Mouse (Mus musculus) left cerebral cortex, postnatal 36 days (tissue): ENCODE results near the gene Ddt. TPM values are rescaled to one million over a fixed set of nuclear protein-coding genes. Genes with fewer than 3 reads are reported as not detected.

Source experiments
- DNase-seq, 2 experiments: peaks; one replicate each; pipeline ENCODE4 v3.0.0; 2021 to 2022; ENCODE audit warnings: low spot score in 2 of 2, mixed read lengths in 1 of 2
- intact Hi-C: fragments of 180-260 bp; cut with DNase I; formaldehyde crosslinking; loops from one replicate; pipeline ENCODE4 v1.15.1; 2025
- total RNA-seq, 2 experiments: library from RNA; stranded (reverse); gene quantifications; 2 replicates each; pipeline ENCODE4 v1.2.3; 2021

Gene Ddt
- total RNA-seq: 10 to 100 TPM; 43.5 to 50.0 TPM

DNA sequence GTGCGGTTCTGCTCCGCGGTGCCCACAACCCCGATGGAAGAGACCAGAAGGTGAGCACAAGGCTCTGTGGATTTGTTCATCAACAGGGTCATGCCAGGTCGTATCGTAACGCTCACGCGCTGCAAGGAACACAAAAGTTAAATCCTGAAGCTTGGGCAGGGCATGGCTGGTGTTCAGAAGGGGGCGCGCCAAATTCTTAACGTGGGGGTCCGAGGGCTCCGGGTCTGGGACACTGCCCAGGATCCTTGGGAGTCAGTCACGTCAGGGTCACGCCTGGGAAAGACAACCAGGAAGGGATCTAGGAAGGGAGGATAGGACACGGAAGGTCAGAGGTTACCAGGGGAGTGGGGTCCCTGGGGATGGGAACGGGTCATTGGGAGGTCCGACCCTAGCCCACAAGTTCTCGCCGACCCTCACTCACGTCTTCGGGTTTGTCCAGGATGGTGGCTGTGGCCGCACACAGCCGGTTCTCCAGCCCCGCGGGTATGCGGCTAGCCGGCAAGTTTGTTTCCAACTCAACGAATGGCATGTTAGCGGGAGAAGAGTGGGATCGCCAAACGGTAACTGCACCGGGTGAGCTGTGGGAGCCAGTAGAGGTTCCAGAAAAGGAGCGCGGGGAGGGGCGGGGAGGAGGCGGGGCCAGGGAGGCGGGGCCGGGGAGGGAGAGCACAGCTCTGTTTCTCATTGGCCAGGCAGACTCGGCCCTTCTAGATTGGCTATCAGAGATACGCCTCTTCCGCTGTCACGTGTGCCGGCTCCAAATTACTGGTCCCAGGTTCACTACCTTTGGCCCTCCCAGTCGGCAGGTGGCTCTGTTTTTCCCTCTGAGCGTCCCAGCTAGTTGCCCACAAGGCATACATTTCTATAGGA is at the start of gene Ddt:
Gene Ddt (minus strand): TSS at position 620 of the 870 bp plus-strand sequence.
- peak; percentile 80 to 81 for DNase-seq
- intact Hi-C loops: no loop called here

DNA sequence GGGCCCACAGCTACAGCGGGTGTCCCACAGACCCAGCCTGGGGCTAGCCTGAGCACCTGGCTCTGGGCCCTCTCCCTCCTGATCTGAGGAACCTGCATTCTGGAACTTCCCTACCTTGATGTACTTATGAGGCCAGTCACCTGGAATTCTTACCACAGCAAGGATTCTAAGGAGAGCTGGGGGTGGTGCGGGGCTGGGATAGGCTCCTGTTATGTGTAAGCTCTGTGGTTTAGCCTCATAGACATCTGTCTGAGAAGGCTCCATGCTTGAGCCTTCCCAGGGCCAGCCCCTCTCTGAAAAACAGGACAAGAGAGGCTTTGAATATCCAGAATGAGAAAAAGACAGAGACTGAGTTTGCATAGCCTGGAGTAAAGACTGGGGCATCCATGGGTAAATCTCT is 49.2 kb upstream of the Ddt start, which contains the start of gene Gstt4:
Gene Gstt4 (minus strand): TSS at position 101 of the 400 bp plus-strand sequence.
- intact Hi-C loops: no loop called here
- no peak for DNase-seq

DNA sequence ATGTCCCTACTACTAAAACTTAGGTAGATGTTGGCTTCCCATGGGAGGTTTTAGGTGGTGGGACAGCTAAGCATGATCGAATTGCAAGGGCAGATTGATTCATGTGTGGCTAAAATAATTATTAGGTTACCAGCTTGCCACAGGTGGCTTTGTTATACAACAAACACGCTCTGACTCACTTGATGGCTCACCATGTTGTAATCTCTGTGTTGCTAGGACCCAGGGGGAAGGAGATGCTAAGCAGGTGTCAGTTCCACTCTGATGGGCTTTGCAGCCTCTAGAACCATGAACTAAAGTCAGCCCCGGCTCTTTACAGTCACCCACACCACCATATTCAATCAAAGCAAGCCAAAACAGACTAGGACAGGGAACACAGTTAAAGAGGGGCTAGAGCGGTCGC is 46.7 kb upstream of the Ddt start:
- no peak for DNase-seq
- intact Hi-C loops: no loop called here

DNA sequence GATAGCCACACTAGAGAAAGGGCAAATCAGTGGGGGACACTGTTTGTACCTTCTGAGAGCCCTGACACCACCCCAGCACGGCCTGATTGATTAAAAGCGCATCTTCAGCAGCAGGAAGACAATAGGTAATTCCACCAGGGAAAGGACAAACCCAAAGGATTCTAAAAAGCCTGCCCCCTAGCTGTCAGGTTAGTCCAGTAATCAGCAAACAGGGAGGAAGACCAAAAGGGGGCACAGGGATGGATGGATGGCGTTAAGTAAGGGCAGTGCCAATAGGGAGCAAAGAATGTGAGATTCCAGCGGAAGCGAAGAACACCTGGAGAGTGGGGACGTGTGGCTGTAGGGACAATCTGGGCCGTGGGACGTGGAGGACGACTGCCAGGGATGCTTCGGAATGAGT is 45.4 kb upstream of the Ddt start:
- no peak for DNase-seq
- intact Hi-C loops: no loop called here

DNA sequence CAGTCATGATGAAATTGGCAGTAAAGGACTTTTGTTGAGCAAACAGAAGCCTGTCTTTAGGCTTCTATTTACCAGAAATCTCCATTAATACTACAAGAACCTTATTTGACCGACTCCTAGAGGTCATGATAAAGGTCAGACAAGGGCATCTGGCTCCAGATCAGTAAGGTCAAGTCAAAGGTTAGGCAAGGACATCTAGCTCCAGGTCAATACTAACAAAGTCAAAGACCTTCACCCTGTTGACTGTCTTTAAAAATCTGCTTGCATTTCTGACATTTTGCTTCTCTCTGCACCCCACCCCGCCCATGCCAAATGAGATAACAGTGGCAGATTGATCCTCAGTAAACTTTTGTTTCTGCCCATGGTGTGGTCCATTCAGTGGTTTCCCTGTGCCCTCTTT is 31.0 kb upstream of the Ddt start:
- intact Hi-C loops: no loop called here
- no peak for DNase-seq

DNA sequence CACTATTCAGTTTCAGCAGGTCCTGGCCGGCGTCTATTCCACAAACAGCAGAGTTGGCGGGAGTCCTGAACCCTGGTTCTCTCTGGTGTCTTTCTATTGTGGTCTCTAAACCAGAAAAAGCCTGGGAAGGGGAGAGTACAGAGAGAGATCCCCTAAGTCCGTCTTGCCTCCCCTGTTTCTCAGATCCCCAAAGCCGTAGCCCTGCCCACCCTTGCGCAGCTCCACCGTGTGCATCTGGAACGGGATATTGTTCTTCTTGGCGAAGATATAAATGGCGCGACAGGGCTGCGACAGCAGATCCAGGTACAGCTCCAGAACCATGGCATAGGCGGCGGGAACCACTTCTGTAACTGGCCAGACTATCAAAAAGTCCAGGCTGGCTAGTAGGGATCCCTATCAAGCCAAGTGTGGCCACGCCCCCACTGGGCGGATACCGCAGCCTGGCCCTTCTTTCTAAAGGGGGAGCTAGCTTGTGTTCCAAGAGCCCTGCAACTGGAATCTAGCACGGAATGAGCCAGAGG is 25.0 kb upstream of the Ddt start, which contains the start of gene Gstt1:
Gene Gstt1 (minus strand): TSS at position 409 of the 521 bp plus-strand sequence.
- DNase-seq: peak; percentile 17 to 24
- intact Hi-C loops: no loop called here

DNA sequence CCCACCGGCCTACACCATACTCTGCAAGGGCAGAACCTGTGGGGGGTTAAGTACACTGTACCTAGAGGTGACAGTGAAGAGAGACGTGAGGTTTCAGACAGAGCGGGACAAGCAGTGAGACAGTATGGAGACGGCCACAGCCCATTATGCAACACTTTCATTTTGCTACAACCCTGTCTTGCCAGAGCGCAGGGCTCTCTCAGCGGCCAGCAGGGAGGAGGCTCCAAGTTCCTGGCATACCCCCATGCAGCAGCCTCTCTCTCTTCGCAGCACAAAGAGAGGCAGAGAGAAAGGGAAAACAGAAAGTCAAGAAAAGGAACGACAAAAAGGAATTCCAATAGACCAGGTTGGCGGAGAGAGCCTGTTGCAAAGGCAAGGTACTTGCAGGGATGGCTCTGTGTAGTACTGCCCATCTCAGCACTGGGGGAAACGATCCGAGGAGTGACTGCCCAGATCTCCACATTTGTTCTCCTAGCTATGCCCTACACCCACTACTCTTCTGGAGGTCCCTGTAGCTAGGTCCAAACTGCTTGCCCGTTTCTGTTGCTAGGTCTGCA is 24.5 kb upstream of the Ddt start:
- intact Hi-C loops: no loop called here
- DNase-seq: peak; percentile 59 to 60

DNA sequence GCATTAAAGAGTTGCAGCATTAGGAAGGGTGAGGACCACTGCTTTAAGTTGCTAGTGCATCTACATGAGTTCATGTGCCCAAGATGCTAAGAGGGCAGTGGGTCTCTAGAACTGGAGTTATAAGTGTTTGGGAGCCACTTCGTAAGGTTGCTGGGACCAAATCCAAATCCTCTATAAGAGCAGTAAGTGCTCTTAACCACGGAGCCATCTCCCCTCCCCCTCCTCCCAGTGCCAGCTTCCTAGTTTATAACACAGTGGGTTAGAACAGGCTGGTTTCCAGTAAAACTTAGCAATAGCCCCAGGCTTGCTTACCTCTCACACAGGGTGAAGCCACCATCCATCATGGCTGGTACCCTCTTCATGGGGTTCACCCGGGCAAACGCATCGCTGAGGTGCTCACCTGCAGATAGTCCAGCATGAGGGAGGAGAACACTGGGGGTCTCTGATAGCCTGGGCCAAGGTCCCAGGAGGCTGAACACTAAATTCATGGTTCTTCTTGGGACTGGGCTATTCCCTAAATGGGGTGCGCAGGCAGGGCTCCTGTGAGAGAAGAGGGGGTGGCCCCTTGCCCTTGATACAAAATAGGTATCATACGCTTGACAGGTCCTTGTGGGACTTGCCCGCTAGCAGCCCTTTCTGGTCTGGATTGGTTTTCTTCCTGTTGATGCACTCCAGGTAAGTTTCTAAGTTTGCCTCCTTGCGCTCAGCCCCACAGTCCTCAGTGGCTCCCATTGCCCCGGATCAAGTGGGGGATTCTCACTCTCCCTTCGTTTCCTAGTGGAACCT is 23.7 kb upstream of the Ddt start:
- DNase-seq: no peak
- intact Hi-C loops: no loop called here

DNA sequence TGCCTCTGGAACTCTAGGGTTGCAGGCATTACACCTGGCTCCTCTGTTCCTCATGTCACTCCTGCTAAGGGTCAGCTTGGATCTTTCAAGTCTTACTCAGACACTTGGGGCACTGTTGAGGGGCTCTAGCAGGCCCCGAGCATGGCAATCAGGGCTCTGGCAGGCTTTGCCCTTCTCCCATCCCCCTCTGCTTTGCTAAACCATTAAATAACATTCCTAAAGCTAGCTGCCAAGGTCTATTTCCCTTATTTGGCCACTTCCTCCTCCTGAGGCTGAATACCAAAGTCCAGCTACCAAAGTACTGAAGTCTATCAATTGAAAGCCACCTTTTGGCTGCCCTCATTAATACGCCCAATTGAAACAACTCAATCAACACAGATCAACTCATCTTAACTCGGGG is 21.7 kb upstream of the Ddt start:
- no peak for DNase-seq
- intact Hi-C loops: no loop called here

DNA sequence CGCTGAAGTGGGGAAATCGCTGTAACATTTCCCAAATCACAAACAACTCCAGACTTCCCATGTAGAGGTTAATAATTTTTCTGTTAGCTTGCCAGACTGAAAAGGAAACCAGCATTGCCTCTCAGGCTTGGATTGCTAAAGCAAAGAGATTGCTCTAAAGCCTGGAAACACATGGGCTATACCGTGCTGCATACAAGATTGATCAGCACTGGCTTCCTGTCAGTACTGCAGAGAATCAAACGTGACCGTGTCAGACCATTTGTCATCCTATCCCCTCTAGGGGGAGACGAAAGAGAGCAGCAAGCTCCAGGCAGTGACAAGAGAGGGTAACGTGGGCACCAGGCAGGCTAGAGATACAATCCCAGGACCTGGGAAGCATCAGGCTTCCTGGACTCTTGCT is 17.6 kb upstream of the Ddt start:
- intact Hi-C loops: no loop called here
- no peak for DNase-seq

DNA sequence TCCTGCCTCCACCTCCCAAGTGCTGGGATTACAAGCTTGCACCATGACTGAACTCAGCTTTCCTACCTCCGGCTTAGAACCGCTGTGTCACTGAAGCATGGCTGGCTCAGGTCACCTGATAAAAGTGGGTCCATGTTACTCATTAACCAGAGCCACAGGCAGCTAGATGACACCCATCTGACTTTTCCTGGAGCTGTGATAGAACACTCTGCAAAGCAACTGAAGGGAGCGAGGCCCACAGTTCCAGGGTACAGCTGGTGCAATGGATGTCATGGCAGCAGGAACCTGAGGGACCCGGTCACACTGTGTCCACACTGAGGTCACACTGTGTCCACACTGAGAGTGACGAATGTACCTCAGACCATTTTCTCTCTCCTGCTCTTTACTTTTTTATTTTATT is 16.6 kb upstream of the Ddt start:
- DNase-seq: no peak
- intact Hi-C loops: no loop called here

DNA sequence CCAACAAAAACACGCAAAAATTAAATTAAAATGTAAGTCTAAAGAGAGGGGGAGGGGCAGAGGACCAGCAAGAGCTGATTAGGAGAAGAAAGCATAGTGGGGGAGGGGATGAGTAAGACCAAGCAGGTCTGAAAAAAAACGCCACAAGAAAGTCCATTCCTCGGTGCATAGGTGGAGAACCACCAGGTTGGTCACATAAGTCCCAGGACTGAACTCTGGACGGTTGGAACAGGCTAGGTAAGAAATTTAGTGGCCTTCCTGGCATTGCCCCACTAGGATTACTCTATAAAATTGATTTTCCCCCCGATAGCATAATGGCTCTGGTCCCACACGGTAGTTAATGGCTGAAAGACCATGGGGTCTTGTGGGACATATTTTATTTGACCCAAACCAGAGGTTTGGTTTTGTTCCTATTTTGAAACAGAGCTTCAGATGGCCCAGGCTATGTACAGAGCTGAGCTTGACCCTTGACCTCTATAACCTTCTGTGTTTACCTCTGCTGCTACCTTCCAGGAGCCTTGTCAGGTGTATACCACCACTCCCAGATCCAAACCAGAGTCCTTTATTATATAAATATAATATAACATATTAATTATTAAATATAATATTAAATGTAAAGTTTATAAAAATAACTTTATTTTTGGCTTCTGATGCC is 16.0 kb upstream of the Ddt start:
- DNase-seq: no peak
- intact Hi-C loops: no loop called here

DNA sequence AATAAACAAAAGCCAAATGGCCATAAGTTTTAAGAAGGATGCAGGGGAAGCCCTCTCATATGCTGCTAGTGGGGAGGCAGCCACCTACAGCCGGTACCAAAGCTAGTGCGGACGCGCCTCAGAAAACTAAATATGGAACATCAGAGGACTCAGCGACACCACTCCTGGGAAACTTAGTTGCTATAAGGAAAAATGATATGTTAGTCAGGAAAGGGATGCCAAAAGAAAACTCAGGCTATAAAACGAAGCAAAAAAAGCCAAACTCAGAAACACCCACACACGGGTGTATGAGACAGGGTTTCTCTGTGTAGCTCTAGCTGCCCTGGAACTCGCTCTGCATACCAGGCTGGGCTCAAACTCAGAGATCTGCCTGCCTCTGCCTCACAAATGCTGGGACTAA is 15.1 kb upstream of the Ddt start:
- intact Hi-C loops: no loop called here
- no peak for DNase-seq

DNA sequence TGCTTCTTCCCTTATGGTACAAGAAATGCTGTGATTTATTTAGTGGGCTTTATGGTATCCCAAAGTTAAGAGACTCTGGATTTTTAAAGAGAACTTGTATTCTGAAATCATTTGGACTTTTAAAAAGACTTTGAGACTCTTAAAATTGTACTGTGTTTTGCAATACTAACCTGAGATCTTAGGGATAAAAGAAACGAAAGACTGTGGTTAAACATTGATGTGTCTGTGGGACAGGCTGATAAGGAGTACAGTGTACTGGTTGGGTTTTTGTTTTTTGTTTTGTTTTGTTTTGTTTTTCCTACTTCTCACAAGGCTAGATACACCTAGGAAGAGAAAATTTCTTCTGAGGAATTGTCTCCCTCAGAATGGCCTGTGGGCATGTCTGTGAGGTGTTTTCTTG is 12.2 kb upstream of the Ddt start:
- DNase-seq: no peak
- intact Hi-C loops: no loop called here

DNA sequence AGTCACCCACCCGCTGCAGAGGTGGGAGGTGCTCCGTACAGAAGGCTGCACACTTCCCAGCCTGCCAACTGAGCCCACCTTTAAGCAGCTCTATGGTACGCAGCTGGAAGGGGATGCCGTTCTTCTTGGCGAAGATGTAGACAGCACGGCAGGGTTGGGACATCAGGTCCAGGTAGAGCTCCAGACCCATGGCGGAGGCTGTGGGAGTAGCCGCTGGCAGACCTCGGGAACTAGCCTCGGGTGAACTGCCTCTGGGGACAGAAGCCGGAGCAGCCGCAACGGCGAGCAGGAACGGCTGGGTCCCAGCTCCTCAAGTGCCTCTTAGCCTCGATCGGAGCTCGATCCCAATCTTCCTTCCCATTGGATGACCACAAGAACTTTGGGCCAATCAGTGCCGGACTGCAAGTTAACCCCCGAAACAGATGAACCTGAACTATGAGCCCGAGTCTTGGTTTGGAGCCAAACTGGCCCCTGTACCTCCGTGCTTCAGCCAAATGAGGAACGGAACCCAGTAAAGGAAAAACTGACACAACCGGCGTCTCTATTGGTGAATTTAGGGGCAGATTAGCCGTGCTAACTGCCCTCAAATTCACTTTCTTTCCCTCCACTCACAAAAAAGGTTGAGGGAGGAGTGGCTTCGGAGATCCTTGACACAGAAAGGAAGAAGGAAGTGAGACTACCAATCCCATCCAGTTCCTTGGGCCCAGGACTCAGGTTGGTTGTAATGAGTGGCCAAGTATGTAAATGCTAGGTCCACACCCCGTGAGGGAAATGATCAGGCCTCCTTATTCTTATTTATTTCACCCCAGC is 7.8 kb upstream of the Ddt start, which contains the start of the genes Gm20441 and Gstt3:
Gene Gm20441 (minus strand): TSS at position 186 of the 810 bp plus-strand sequence.
Gene Gstt3 (minus strand): TSS at position 646 of the 810 bp plus-strand sequence.
- no peak for DNase-seq
- intact Hi-C loops: no loop called here

DNA sequence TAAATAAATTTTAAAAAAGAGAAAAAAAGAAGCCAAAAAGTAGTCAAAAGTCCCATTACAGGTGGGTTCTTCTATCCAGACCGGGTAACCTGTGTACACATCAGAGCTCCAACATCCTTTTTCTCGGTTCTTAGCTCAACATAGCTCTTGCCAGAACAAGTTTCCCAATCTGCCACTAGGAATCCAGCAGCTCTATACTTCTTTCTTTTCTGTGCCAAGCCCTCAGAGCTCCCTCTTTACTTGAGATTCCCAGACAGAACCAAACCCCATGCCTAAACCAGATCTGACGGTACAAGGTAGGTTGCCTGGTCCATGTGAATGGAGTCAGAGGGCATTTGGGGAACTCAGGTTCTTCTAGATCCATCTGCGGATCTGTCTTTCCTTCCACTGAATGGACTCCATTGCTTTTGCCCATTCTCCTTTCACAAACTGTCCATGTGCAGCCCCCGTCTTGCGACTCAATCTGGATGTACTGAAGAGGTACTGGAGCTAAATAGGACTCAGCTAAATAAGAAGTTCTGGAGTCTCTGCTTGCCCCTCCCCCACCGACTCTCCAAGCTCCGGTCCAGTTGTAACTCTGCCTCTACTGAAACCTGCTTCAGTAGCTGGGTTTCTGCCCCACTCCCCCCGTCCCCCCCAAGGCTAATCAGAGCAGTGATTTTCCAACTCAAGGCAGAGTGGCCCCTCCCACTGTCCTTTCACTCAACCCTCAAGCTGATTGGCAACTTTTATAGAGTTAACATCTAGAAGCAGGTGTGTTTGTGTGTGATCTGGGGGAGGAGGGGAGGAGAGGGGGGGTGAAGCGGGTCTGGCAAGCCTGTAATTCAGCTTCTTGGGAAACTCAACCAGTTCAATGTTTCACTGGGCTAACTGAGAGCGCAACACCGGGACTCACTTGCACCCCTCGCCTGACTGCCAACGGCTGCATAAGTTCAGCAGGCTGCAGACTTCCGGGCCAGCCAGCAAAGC is 6.3 kb upstream of the Ddt start:
- no peak for DNase-seq
- intact Hi-C loops: no loop called here

DNA sequence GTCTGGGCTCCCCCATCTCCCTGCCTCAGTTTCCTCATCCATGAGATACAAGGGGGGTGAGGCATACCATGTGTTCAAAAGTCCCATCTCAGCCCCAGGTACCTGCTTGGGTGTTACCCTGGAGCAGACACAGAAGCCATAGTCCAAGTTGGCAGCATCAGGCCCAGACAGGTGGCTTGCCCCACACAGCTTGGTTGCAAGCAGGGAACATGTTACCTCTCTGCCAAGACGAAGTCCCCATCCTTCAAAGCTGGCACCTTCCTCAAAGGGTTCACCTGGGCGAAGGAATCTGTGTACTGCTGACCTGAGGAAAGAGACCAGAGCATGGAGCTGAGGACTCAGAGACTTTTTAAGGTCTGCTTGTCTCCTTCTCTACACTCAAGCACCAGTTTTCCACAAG is 4.7 kb upstream of the Ddt start:
- intact Hi-C loops: no loop called here
- no peak for DNase-seq

DNA sequence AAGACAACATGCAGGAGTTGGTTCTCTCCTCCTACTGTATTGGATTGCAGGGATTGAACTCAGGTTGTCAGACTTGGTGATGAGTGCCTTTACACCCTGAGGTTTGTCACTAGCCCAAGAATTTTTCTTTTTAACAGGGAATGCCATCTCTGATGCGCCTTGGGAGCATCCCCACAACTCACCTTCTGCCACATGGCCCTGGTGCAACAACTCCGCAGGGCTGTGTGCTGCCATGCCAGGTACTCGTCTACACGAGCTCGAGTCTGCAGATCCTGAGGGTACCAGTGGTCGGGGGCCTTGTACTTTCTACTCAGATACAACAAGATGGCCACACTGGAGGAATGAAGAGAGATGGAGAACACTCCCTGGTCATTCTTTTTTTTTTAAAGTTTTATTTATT is 3.3 kb upstream of the Ddt start:
- intact Hi-C loops: no loop called here

More for the DNA sequence above, 3.3 kb upstream of the Ddt start:
- DNase-seq: no peak
